ENCODE assay signal across 7 mouse cellular contexts in the genomic region with DNA sequence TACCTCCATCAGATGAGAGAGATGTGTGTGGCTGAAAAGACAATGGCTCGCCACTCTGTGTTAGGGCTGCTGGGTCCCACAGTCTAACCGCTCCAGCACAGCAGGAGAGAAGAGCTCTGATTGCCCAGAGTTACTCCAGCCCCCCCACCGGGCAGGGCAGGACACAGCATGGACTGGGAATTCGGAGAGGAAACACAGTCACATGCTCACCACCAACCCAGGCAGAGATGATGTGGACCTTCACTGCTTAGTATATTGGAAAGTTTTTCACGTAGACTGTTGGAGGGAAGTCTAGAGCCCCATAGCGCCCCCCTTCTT. TPM values are rescaled to one million over a fixed set of nuclear protein-coding genes. Genes with fewer than 3 reads are reported as not detected.
A peak's percentile ranks its signal among the peaks of the same experiment; 100 is the strongest.
DNase-seq lines count a peak whose midpoint lies in the region; ATAC-seq lines count a peak whose summit lies in the region.

No protein-coding gene starts in this region.

- peak overlapping the region; percentile 7; the same call in 1 of the 2 replicates for H3K4me3 ChIP-seq in hindbrain, embryonic 12.5 days
- peak overlapping the region; percentile 44 for H3K4me3 ChIP-seq in midbrain, embryonic 10.5 days

- no peaks in the 10 kb centered on the region for H3K36me3 ChIP-seq in hindbrain, embryonic 12.5 days
- H3K36me3 ChIP-seq in midbrain, embryonic 10.5 days, result no peaks in the 10 kb centered on the region

- 21% methylated on average over 6 of the region's 6 CpGs for WGBS in hindbrain, embryonic 12.5 days
- 18% methylated on average over 6 of the region's 6 CpGs for WGBS in midbrain, embryonic 10.5 days

- DNase-seq in ES-CJ7 (ENCODE audit: low read depth, low spot score), result peak; percentile 51
- DNase-seq in ZHBTc4 (ENCODE audit: low read depth, low spot score), result peak; percentile 45
- no peak for DNase-seq in midbrain, embryonic 10.5 days (ENCODE audit: low spot score)
- DNase-seq in left cerebral cortex, adult 9 months (ENCODE audit: low spot score in 2 of 2), result no peak
- no peak for DNase-seq in cerebellum, adult 9-10 months

- H3K4me2 ChIP-seq in hindbrain, embryonic 12.5 days (replicated peaks), result peak overlapping the region; percentile 39

- ATAC-seq in hindbrain, embryonic 12.5 days (ENCODE audit: low FRiP score), result no peak
- no peak for ATAC-seq in activated CD4-positive, CD25-positive, alpha-beta regulatory T cell, adult 4 months

- H3K9me3 ChIP-seq in hindbrain, embryonic 12.5 days (replicated peaks), result no peaks in the 10 kb centered on the region
- H3K9me3 ChIP-seq in midbrain, embryonic 10.5 days (replicated peaks), result no peaks in the 10 kb centered on the region

- no peaks in the 10 kb centered on the region for H3K4me1 ChIP-seq in hindbrain, embryonic 12.5 days
- H3K4me1 ChIP-seq in midbrain, embryonic 10.5 days, result peaks cover 9% of the 10 kb centered on the region

- no peaks in the 10 kb centered on the region for H3K27me3 ChIP-seq in hindbrain, embryonic 12.5 days
- H3K27me3 ChIP-seq in midbrain, embryonic 10.5 days (ENCODE audit: low read depth, poor library complexity, severe bottlenecking), result no peaks in the 10 kb centered on the region

- no peak overlapping the region for H3K27ac ChIP-seq in hindbrain, embryonic 12.5 days
- H3K27ac ChIP-seq in midbrain, embryonic 10.5 days (replicated peaks), result no peak overlapping the region

- H3K9ac ChIP-seq in hindbrain, embryonic 12.5 days, result 0 out of 2 replicates have a peak overlapping the region, but pooled peaks have one; percentile 18

RNA-seq across cellular contexts. Expression of gene Smap1, which starts 37.3 kb away (rescaled TPM):
- 75.9 and 78.3 TPM in 2 replicates for polyA plus RNA-seq in hindbrain, embryonic 12.5 days (2016; fragmentation: Nextera tagmentation; extraction: Ambion mirVana)
- 29.9 and 39.1 TPM in 2 replicates for polyA plus RNA-seq in midbrain, embryonic 10.5 days (2016; fragmentation: Nextera tagmentation; extraction: Ambion mirVana)
- polyA plus RNA-seq in activated CD4-positive, CD25-positive, alpha-beta regulatory T cell, adult 4 months (2017; shearing (Covaris generic)), result 10 to 100 TPM; 51.2 to 53.3 TPM

RNA-seq across cellular contexts. Expression of gene Sdhaf4, which starts 46.1 kb away (rescaled TPM):
- 86.8 and 93.6 TPM in 2 replicates for polyA plus RNA-seq in hindbrain, embryonic 12.5 days (2016; fragmentation: Nextera tagmentation; extraction: Ambion mirVana)
- 78.0 and 80.1 TPM in 2 replicates for polyA plus RNA-seq in midbrain, embryonic 10.5 days (2016; fragmentation: Nextera tagmentation; extraction: Ambion mirVana)
- polyA plus RNA-seq in activated CD4-positive, CD25-positive, alpha-beta regulatory T cell, adult 4 months (2017; shearing (Covaris generic)), result 10 to 100 TPM; 73.5 to 84.1 TPM

Comparison
In these comparisons a context has a peak if more than half of its experiments do, and no peak if none do; other contexts are left out.
1. DNase-seq: peak in ES-CJ7 (single experiment) and ZHBTc4 (single experiment); none in midbrain, embryonic 10.5 days (single experiment), left cerebral cortex, adult 9 months (0 of 2) and cerebellum, adult 9-10 months (single experiment).